Mouse (Mus musculus): ENCODE results near the gene Irak3.

DNA sequence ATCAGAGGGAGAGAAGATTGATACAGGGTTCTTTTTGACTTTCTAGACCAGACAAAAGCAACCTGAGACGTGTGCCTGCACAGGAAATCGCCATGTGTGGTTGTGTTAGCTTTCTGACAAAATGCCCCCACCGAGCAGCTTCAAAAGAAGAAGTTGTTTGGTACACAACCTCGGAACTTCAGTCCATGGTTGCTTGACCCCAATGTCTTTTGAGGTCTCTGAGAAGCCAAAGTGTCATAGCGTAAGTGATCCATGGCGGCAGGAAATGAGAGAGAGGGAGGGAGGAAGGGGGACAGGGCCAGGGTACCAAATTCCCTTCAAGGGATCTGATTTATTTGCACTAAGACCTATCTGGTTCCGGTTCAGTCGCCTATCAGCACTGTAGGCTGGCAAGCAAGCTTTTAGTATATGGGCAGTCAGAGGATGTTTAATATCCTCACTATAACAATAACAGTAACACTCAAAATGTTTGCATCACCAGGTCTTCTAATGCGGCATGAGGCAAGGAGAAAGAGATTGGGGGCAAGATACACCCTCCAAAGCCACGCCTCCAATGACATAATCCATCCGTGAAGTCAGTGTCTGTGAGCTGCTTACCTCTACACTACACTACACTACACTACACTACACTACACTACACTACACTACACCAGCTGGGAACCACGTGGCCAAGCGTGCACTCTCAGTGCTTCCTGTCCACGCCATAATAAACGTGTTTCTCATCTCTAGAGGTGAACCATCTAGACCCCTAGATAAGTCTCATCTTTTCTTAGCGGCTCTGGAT is 729 bp upstream of the Irak3 start:
- TF ChIP-seq CTCF (IDR thresholded peaks at IDR 0.05; ENCODE audit: control insufficient read depth, insufficient read depth, insufficient replicate concordance, low read depth, low read length) (no peak), POLR2A (IDR thresholded peaks at IDR 0.05; ENCODE audit: control insufficient read depth, low read depth, low read length) (no peak)
